Mouse (Mus musculus): ENCODE results near the gene 6030468B19Rik.

GRCm38 (mm10) chr11:117791441-117791761 lies 6.1 kb upstream of the 6030468B19Rik start:
- no peak for TF ChIP-seq POLR2A (IDR thresholded peaks at IDR 0.05; ENCODE audit: low read depth, low read length)
- no peak for TF ChIP-seq CTCF (IDR thresholded peaks at IDR 0.05; ENCODE audit: extremely low read depth, insufficient read depth, insufficient read length, insufficient replicate concordance)

Data from spleen, adult 2 months (tissue).